Mouse (Mus musculus) E14TG2a.4 (cell line): ENCODE results near the gene Jmjd8.

Experiments
- CTCF ChIP-seq: conservative IDR thresholded peaks from 2 replicates; pipeline ENCODE4 v1.5.1; 2014; ENCODE audit warnings: low read length
- NANOG ChIP-seq: IDR thresholded peaks from 2 replicates; pipeline ENCODE4 v1.6.1; 2014; ENCODE audit warnings: borderline replicate concordance, low read length, mixed read lengths
- POU5F1 ChIP-seq: IDR thresholded peaks from 2 replicates; pipeline ENCODE4 v1.6.1; 2014; ENCODE audit warnings: low read length, borderline replicate concordance

GRCm38 (mm10) chr17:25841117-25841880 lies 12.6 kb downstream of the Jmjd8 start, which contains the start of gene Gm20683:
- no peak for TF ChIP-seq CTCF
- TF ChIP-seq NANOG, result no peak
- TF ChIP-seq POU5F1, result no peak
